Mouse (Mus musculus) layer of hippocampus, adult 8-10 months (tissue): ENCODE measurements around the gene Tuba4a. TPM values are rescaled to one million over a fixed set of nuclear protein-coding genes. Genes with fewer than 3 reads are reported as not detected.

Experiments
- DNase-seq, 2 experiments: peaks; one replicate each; pipeline ENCODE4 v3.0.0; 2022; ENCODE audit warnings: low spot score in 2 of 2
- total RNA-seq, 4 experiments: library from RNA; stranded (reverse); gene quantifications; 2 replicates each; pipeline ENCODE4 v1.2.4; 2022

Gene Tuba4a
- total RNA-seq, 4 experiments from 2014 or later = 488 to 539 (median 494) TPM

DNA sequence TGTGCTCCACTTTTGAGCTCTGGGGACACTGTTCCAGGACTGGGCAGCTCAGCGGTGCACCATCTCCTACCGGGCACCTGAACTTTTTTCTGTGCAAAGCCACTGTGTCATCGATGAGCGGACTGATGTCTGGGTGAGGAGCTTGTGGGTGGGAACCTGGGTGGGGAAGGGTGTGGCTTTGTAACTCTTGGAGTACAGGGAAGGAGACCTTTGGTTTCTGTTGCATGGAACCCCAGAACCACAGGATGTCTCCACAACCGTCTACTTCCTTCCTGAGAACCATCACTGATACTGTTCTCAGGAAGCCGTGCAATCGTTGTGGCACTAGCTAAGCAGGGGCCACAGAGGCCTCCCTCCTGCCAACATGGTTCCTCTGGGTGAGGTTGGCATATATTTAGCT is 6.6 kb downstream of the Tuba4a start:
- no peak for DNase-seq

GRCm38 (mm10) chr1:75212542-75212941 is 7.1 kb downstream of the Tuba4a start:
- no peak for DNase-seq

DNA sequence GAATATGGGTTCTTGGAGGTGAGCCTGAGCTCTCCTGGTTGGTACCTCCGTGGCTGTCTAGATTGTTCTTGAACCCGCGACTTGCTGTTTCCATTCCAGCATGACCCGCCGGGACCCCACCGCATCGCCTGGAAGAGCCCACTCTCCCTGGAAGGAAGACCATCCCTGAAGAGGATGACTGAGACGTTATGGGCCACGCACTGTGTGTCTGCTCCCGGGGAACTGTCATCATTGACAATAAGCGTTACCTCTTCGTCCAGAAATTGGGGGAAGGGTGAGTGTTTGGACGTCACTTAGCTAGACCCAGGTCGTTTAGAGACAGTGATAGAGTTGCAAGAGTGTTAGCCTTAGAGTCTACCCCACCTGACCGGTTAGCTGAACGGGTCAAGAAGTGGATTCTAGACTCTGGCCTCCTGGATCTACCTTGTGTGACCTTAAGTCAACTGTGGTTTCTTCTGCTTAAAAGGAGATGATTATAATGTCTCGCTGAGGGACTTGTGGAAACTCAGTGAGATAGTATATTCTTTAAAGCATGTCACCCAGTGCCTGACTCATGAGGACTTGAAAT is 8.4 kb downstream of the Tuba4a start:
- no peak for DNase-seq

- peak; percentile 95 to 96 for DNase-seq
Observed at GRCm38 (mm10) chr1:75210136-75211087, 9.3 kb downstream of the Tuba4a start, which contains the start of the genes Glb1l and Stk16. Gene Glb1l, minus strand, starts transcription at chr1:75210813. Gene Stk16, plus strand, starts transcription at chr1:75210838.

GRCm38 (mm10) chr1:75208967-75209678 is 10.5 kb downstream of the Tuba4a start:
- no peak for DNase-seq

- no peak for DNase-seq
Observed at GRCm38 (mm10) chr1:75201236-75201635, 18.4 kb downstream of the Tuba4a start.

GRCm38 (mm10) chr1:75192452-75192851 is 27.2 kb downstream of the Tuba4a start:
- peak in 1 of 2 experiments; percentile 16 for DNase-seq

DNA sequence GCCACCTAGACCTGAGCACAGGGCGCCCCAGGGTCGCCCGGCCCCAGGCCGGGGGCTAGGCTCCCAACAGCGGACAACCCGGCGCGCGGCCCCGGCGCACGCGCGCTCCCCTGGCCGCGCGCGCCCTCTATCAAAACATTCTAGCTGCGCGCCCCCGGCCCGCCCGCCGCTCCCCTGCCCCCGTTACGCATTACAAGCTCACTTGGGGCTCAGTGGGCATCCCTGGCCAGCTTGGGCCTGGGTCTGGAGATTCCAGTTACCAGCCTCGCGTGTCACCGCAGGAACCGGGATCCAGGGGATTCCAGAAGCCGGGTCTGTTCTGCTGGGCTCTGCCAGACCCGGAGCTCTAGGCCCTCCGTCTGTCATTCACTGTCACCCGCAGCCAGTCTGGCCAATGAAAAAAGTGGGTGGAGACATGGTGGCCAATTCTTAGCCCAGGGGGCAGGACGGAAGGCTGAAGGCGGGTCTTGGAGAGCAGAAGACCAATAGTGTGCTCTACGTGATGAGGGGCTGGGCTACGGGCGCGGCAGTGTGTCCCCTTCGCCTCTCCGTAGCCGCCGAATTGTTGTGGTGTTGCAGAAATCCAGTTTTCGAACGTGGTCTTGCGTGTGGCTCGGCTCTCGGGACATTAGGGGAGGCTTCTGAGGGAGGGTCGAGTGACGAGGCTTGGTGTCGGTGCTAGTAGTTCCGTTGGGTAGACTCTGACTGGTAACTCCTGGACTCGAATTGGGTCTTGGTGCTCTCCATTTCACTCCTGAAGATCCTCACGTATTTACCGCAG is 27.9 kb downstream of the Tuba4a start, which contains the start of the genes Ankzf1 and Atg9a:
Gene Ankzf1 (plus strand): TSS at position 530 of the 781 bp plus-strand sequence.
Gene Atg9a (minus strand): TSS at position 575 of the 781 bp plus-strand sequence.
- DNase-seq = peak; percentile 96 to 99

DNA sequence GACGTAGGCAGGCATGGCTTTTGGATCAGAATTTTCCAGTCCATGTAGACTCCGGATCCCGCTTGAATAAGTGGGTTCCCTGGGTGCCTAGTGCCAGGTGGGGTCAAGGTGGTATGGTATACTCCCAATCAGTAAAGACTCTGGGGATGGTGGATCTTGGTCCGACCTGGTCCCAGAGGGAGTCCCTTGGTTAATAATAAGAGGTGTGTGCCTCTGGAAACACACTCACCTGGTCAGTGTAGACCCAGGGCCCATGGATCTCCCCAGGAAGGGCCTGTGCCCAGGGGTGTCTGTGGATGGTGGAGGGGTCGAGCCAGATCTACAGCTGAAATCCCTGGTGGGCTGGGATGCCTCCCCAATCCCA is 28.4 kb downstream of the Tuba4a start:
- DNase-seq = peak in 1 of 2 experiments; percentile 15

DNA sequence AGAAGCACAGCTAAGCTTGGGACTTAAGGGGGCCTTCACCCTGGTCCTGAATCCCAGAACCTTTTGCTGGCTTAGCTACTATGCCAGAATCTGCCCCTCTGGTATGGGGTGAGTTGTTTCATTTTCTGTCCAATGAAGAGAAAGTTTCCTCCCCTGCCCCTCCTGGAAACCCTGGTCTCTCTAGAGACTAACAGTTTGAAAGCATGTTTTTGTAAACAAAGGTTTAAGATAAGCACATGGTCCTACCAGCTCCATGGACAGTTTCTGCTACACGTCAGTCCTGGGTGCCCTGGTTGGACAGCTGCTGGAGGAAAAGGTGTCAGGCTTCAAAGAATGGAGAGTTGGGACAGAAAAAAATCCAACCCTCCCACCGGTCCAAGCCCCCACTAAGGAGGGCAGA is 29.1 kb downstream of the Tuba4a start:
- DNase-seq = no peak

DNA sequence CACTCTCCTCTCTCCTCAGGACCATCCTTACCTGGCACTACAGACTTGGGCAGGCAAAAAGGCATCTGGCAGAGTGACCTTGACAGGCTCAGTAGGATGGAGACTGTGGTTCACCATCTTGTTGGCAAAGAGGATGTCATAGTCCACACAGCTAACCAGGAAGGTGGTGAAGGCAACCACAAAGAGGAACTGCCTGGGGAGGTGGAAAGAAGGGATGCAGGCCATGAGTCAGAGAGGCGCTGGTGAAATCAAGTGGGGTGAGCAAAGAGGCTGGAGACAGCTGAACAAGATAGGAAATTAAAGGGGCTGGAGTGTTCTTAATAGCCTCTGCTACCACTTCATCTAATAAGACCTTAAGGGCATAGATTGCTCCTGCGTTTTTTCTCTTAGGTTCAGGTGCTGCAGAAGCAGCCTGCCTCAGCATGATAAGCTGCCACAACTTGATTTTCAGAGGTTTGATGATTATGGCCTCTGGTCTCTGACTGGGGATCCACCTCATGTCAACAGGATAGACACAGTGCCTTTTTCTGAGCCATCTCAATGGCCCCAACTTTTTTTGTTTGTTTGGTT is 31.7 kb downstream of the Tuba4a start:
- no peak for DNase-seq

- no peak for DNase-seq
Observed at GRCm38 (mm10) chr1:75187126-75187525, 32.5 kb downstream of the Tuba4a start.

DNA sequence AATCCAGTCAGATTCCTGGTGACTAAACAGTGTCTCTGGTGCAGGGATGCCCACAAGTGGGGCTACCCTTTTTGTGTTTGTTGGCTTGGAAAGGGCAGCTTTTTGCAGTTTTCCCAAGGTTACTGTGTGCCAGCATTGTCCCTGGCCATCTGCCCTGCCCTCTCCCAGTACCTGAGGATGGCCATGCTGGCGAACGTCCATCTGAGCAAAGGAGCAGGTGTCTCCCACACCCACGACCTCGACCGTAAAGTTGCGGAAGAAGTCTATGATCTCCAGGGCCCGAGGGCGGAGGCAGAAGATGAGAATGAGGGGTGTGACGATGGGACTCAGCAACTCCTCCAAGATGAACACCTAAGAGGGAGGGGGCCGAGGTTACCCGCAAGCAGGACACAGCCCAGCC is 34.2 kb downstream of the Tuba4a start:
- no peak for DNase-seq

DNA sequence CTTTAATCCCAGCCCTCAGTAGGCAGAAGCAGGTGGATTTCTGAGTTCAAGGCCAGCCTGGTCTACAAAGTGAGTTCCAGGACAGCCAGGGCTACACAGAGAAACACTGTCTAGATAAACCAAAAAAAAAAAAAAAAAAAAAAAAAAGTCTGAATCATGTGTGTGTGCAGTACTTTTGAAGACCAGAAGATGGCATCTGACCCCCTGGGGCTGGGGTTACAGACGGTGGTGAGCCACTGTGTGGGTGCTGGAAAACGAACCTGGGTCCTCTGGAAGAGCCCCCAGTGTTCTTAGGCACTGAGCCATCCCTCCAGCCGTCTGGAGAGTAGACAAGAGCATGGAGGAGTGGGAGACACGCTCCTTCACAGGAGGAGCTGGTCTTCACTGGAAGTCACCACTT is 37.5 kb downstream of the Tuba4a start:
- DNase-seq = no peak

- DNase-seq = no peak
Observed at GRCm38 (mm10) chr1:75181377-75181870, 38.2 kb downstream of the Tuba4a start.

- DNase-seq = no peak
Observed at GRCm38 (mm10) chr1:75180741-75181140, 38.9 kb downstream of the Tuba4a start.

GRCm38 (mm10) chr1:75180105-75180590 is 39.5 kb downstream of the Tuba4a start, which contains the start of gene Abcb6:
Gene Abcb6, minus strand, starts transcription at chr1:75180392.
- peak; percentile 92 to 95 for DNase-seq

GRCm38 (mm10) chr1:75179334-75180104 is 40.1 kb downstream of the Tuba4a start:
- peak in 1 of 2 experiments; percentile 53 for DNase-seq
